Mouse (Mus musculus): Measurements from ENCODE around the gene Foxe3. TPM values are rescaled to one million over a fixed set of nuclear protein-coding genes. Genes with fewer than 3 reads are reported as not detected.

The Foxe3 gene
- polyA plus RNA-seq, 1 experiment = not detected

GRCm38 (mm10) chr4:114934188-114934587, 8.4 kb upstream of the Foxe3 start:
- Histone ChIP-seq H3ac (ENCODE audit: control insufficient read depth, insufficient read length, low read depth) (no peak overlapping the region), H3K36me3 (ENCODE audit: control insufficient read depth, insufficient read depth) (no peaks in the 10 kb centered on the region), H3K4me3 (ENCODE audit: insufficient read depth, poor library complexity, severe bottlenecking) (no peak overlapping the region), H3K79me3 (ENCODE audit: low read depth) (no peaks in the 10 kb centered on the region), H3K27me3 (ENCODE audit: control insufficient read depth, insufficient read depth, insufficient read length) (no peaks in the 10 kb centered on the region), H3K79me2 (ENCODE audit: control insufficient read depth, insufficient read depth) (no peaks in the 10 kb centered on the region)
- TF ChIP-seq FOSL1 (IDR thresholded peaks at IDR 0.05; ENCODE audit: insufficient read depth, low read length, poor library complexity, severe bottlenecking) (no peak), MYOG (IDR thresholded peaks at IDR 0.05; ENCODE audit: control insufficient read depth, extremely low read depth, insufficient read length) (no peak), USF1 (IDR thresholded peaks at IDR 0.05; ENCODE audit: low read depth) (no peak), MYOD1 (IDR thresholded peaks at IDR 0.05; ENCODE audit: control insufficient read depth, insufficient read length, low read depth) (no peak), MAX (IDR thresholded peaks at IDR 0.05) (no peak), CTCF (IDR thresholded peaks at IDR 0.05; ENCODE audit: control insufficient read depth, insufficient read depth, insufficient read length) (no peak)

DNA sequence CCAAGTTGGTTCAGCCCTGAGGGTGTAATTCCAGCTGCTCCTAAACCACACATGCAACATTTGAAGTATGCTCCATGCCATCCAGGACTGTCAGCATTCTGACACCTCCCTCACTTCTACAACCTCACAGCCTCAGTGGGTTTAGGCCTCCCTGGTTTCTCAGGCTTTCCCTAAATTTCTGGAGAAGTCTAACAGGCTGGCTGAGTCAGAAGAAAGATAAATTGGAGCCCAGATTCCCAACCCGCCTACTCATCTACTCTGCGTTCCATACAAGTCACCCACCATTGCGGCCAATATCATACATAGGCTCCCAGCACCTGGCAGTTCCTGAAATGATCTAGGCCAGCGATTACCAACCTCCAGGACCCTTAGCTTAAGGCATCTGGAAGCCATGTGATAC, 6.9 kb upstream of the Foxe3 start:
- Histone ChIP-seq H3K27me3 (ENCODE audit: control insufficient read depth, insufficient read depth, insufficient read length) (peaks cover 8% of the 10 kb centered on the region), H3K79me2 (ENCODE audit: control insufficient read depth, insufficient read depth) (no peaks in the 10 kb centered on the region), H3K36me3 (ENCODE audit: control insufficient read depth, insufficient read depth) (no peaks in the 10 kb centered on the region), H3K4me3 (ENCODE audit: insufficient read depth, poor library complexity, severe bottlenecking) (no peak overlapping the region), H3K79me3 (ENCODE audit: low read depth) (no peaks in the 10 kb centered on the region), H3ac (ENCODE audit: control insufficient read depth, insufficient read length, low read depth) (no peak overlapping the region)
- TF ChIP-seq MYOD1 (IDR thresholded peaks at IDR 0.05; ENCODE audit: control insufficient read depth, insufficient read length, low read depth) = no peak

- no peaks in the 10 kb centered on the region for H3K36me3 ChIP-seq (ENCODE audit: control insufficient read depth, insufficient read depth)
- no peak overlapping the region for H3ac ChIP-seq (ENCODE audit: control insufficient read depth, insufficient read length, low read depth)
- H3K79me3 ChIP-seq (ENCODE audit: low read depth) = no peaks in the 10 kb centered on the region
- no peak overlapping the region for H3K4me3 ChIP-seq (ENCODE audit: insufficient read depth, poor library complexity, severe bottlenecking)
- H3K79me2 ChIP-seq (ENCODE audit: control insufficient read depth, insufficient read depth) = no peaks in the 10 kb centered on the region
- no peak for TF ChIP-seq FOSL1 (IDR thresholded peaks at IDR 0.05; ENCODE audit: insufficient read depth, low read length, poor library complexity, severe bottlenecking)
- TF ChIP-seq CTCF (IDR thresholded peaks at IDR 0.05; ENCODE audit: control insufficient read depth, insufficient read depth, insufficient read length) = no peak
- no peak for TF ChIP-seq CEBPB (IDR thresholded peaks at IDR 0.05; ENCODE audit: low read depth)
- no peak for TF ChIP-seq MYOG (IDR thresholded peaks at IDR 0.05; ENCODE audit: control insufficient read depth, extremely low read depth, insufficient read length)
- no peak for TF ChIP-seq MYOD1 (IDR thresholded peaks at IDR 0.05; ENCODE audit: control insufficient read depth, insufficient read length, low read depth)
- no peak for TF ChIP-seq MAX (IDR thresholded peaks at IDR 0.05)
- no peak for TF ChIP-seq USF1 (IDR thresholded peaks at IDR 0.05; ENCODE audit: low read depth)
- H3K27me3 ChIP-seq (ENCODE audit: control insufficient read depth, insufficient read depth, insufficient read length) = peaks cover 34% of the 10 kb centered on the region
Measured at GRCm38 (mm10) chr4:114929155-114929554, 3.3 kb upstream of the Foxe3 start.

DNA sequence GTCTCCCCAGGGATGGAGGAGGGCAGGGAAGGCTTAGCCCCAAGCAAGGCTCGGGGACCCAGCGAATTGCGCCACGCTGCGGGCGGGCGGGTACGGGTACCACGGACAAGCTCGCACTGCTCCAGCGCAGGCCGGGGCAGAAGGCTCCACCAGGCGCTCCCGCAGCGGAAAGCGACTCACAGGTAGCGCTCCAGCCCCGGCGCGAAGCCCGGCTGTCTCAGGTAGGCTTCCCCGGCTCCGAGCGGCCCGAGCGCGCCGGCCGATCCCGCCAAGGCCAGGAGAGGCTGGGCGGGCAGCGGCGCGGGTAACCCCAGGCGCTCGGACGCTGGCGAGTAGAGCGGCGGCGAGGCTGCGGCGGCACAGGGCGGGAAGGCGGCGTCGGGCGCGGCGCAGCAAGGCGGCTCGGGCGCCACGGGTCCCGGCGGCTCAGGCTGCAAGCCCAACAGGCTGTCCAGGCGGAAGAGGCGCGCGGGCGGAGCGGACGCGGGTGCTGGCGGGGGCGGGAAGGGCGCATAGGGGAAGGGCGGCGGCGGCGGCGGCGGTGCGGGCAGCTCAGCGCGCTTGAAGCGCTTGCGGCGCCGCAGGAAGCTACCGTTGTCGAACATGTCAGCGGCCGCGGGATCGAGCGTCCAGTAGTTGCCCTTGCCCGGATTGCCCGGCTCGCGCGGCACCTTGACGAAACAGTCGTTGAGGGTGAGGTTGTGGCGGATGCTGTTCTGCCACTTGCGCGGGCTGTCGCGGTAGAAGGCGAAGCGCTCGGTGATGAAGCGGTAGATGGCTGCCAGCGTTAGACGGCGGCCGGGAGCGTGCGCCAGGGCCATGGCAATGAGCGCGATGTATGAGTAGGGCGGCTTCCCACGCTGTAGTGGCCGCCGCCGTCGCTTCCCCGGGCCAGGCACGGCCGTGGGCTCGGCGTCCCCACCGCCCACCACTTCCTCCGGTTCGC, 569 bp downstream of the Foxe3 start:
- H3K4me3 ChIP-seq (ENCODE audit: insufficient read depth, poor library complexity, severe bottlenecking) = no peak overlapping the region
- no peaks in the 10 kb centered on the region for H3K79me2 ChIP-seq (ENCODE audit: control insufficient read depth, insufficient read depth)
- no peaks in the 10 kb centered on the region for H3K79me3 ChIP-seq (ENCODE audit: low read depth)
- peaks cover 34% of the 10 kb centered on the region for H3K27me3 ChIP-seq (ENCODE audit: control insufficient read depth, insufficient read depth, insufficient read length)
- H3ac ChIP-seq (ENCODE audit: control insufficient read depth, insufficient read length, low read depth) = no peak overlapping the region
- H3K36me3 ChIP-seq (ENCODE audit: control insufficient read depth, insufficient read depth) = no peaks in the 10 kb centered on the region
- TF ChIP-seq MYOD1 (IDR thresholded peaks at IDR 0.05; ENCODE audit: control insufficient read depth, insufficient read length, low read depth) = no peak
- TF ChIP-seq MAX (IDR thresholded peaks at IDR 0.05) = no peak
- TF ChIP-seq CEBPB (IDR thresholded peaks at IDR 0.05; ENCODE audit: low read depth) = no peak
- TF ChIP-seq MYOG (IDR thresholded peaks at IDR 0.05; ENCODE audit: control insufficient read depth, extremely low read depth, insufficient read length) = no peak
- no peak for TF ChIP-seq USF1 (IDR thresholded peaks at IDR 0.05; ENCODE audit: low read depth)
- TF ChIP-seq FOSL1 (IDR thresholded peaks at IDR 0.05; ENCODE audit: insufficient read depth, low read length, poor library complexity, severe bottlenecking) = no peak
- TF ChIP-seq CTCF (IDR thresholded peaks at IDR 0.05; ENCODE audit: control insufficient read depth, insufficient read depth, insufficient read length) = no peak

DNA sequence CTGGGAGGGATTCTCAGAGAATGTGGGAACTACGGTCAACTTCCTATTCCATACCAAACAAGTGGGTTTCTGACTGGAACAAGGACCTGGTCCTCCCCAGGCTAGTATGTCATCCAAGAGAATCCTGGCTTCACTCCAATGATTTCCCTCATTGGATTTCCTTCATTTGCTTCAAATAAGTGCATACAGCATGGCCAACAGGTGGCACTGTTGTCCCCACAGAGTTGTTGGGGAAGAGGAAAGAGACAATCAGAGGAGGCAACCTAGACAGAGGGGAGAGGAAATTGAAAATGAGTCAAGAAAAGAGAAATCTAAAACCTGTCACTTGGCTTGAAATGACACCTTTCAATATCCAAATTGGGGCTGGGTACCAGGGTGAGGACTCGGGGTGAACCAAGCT, 8.7 kb downstream of the Foxe3 start:
- TF ChIP-seq FOSL1 (IDR thresholded peaks at IDR 0.05; ENCODE audit: insufficient read depth, low read length, poor library complexity, severe bottlenecking) (no peak), MAX (IDR thresholded peaks at IDR 0.05) (no peak), CEBPB (IDR thresholded peaks at IDR 0.05; ENCODE audit: low read depth) (no peak), USF1 (IDR thresholded peaks at IDR 0.05; ENCODE audit: low read depth) (no peak), CTCF (IDR thresholded peaks at IDR 0.05; ENCODE audit: control insufficient read depth, insufficient read depth, insufficient read length) (peak; percentile 10), MYOD1 (IDR thresholded peaks at IDR 0.05; ENCODE audit: control insufficient read depth, insufficient read length, low read depth) (no peak), MYOG (IDR thresholded peaks at IDR 0.05; ENCODE audit: control insufficient read depth, extremely low read depth, insufficient read length) (no peak)
- no peaks in the 10 kb centered on the region for H3K79me2 ChIP-seq (ENCODE audit: control insufficient read depth, insufficient read depth)
- H3K79me3 ChIP-seq (ENCODE audit: low read depth) = no peaks in the 10 kb centered on the region
- H3K27me3 ChIP-seq (ENCODE audit: control insufficient read depth, insufficient read depth, insufficient read length) = no peaks in the 10 kb centered on the region
- no peak overlapping the region for H3K4me3 ChIP-seq (ENCODE audit: insufficient read depth, poor library complexity, severe bottlenecking)
- no peak overlapping the region for H3ac ChIP-seq (ENCODE audit: control insufficient read depth, insufficient read length, low read depth)
- peaks cover 15% of the 10 kb centered on the region for H3K36me3 ChIP-seq (ENCODE audit: control insufficient read depth, insufficient read depth)
